Mouse (Mus musculus): ENCODE data around the gene Myh2. TPM values are rescaled to one million over a fixed set of nuclear protein-coding genes. Genes with fewer than 3 reads are reported as not detected.

The Myh2 gene
- total RNA-seq, 2 experiments from 2014 or later: 0.82 to 0.93 TPM

GRCm38 (mm10) chr11:67236799-67237198 lies 66.0 kb downstream of the Myh2 start:
- DNase-seq (ENCODE audit: low spot score in 2 of 2): no peak

DNA sequence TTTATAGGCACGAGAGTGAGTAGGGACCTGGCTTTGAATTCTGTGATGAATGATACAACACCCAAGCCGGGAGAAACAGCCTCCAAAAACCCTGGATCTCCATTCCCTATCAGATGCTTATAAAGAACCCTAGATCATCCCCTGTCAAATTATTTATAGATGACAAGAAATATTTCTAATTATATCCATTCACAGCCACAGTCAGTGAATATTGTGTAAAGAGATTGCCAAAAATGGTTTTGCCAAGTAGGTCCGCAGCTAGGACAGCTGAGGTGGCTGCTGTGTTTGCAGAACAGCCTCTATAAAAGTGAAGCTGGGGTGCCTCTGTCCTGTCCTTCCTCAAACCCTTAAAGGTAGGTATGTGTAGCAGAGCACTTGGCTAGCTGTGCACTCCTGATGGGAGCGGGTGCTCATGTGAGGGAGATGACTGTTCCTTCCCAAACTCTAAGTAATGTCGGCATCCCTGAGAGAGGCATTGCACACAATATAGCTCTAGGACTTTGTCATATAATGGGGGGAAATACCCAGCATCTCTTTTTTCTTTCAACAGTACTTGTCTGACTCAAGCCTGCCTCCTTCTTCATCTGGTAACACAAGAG lies 66.8 kb downstream of the Myh2 start, which contains the start of gene Myh4:
TSS of gene Myh4 (plus strand) at position 549 of the 599 bp plus-strand sequence.
- DNase-seq (ENCODE audit: low spot score in 2 of 2): no peak

- no peak for DNase-seq (ENCODE audit: low spot score in 2 of 2)
Observed at GRCm38 (mm10) chr11:67241051-67241450, 70.2 kb downstream of the Myh2 start.

Other genes with a start within 250 kb of the Myh2 start
- not detected for gene Tmem238l, start 214.4 kb upstream of the Myh2 start, total RNA-seq (2021)
- gene Tmem220, start 145.9 kb upstream of the Myh2 start, total RNA-seq (2021): under 1 TPM; 0.70 to 0.91 TPM
- gene Adprm, start 118.4 kb upstream of the Myh2 start, total RNA-seq (2021): 10 to 100 TPM; 24.3 to 27.5 TPM
- gene Sco1, start 118.4 kb upstream of the Myh2 start, total RNA-seq (2021): 10 to 100 TPM; 10.8 TPM
- gene Myh3, start 92.7 kb upstream of the Myh2 start, total RNA-seq (2021): 1 to 10 TPM; 4.1 to 4.2 TPM
- gene Myh1, start 29.0 kb downstream of the Myh2 start, total RNA-seq (2021): under 1 TPM; 0.28 to 0.37 TPM
- gene Myh4, start 67.0 kb downstream of the Myh2 start, total RNA-seq (2021): under 1 TPM; 0.28 to 0.30 TPM
- under 1 TPM; 0.14 to 0.46 TPM for gene Myh8, start 106.1 kb downstream of the Myh2 start, total RNA-seq (2021)
- under 1 TPM; 0.07 to 0.09 TPM for gene Myh13, start 150.6 kb downstream of the Myh2 start, total RNA-seq (2021)